Mouse (Mus musculus): ENCODE results near the gene Adam10. TPM values are rescaled to one million over a fixed set of nuclear protein-coding genes. Genes with fewer than 3 reads are reported as not detected.

Adam10 gene
- polyA plus RNA-seq, 1 experiment from 2014 or later, result 63.7 TPM

GRCm38 (mm10) chr9:70682202-70682601, 3.4 kb downstream of the Adam10 start:
- Histone ChIP-seq H3K4me3 (ENCODE audit: low read depth, low read length) (no peak overlapping the region), H3K9me3 (ENCODE audit: control insufficient read depth, low read length) (no peaks in the 10 kb centered on the region), H3K9ac (ENCODE audit: low read length) (no peak overlapping the region), H3K4me1 (replicated peaks; ENCODE audit: control insufficient read depth, insufficient read depth, low read length) (peaks cover 13% of the 10 kb centered on the region), H3K4me2 (ENCODE audit: low read length) (no peak overlapping the region), H3K36me3 (ENCODE audit: control insufficient read depth, insufficient read depth, low read length) (no peaks in the 10 kb centered on the region), H3K27me3 (replicated peaks; ENCODE audit: control insufficient read depth, insufficient read depth, low read length) (no peaks in the 10 kb centered on the region), H3K27ac (ENCODE audit: low read depth) (no peak overlapping the region)
- 67% methylated on average over 1 of the region's 1 CpGs for WGBS
- DNase-seq (ENCODE audit: low spot score) (no peak), ATAC-seq (replicated peaks; ENCODE audit: low FRiP score, low TSS enrichment, low read depth) (no peak)

GRCm38 (mm10) chr9:70688301-70688968, 9.6 kb downstream of the Adam10 start:
- H3K36me3 ChIP-seq (ENCODE audit: control insufficient read depth, insufficient read depth, low read length), result no peaks in the 10 kb centered on the region
- H3K9ac ChIP-seq (ENCODE audit: low read length), result no peak overlapping the region
- no peaks in the 10 kb centered on the region for H3K27me3 ChIP-seq (replicated peaks; ENCODE audit: control insufficient read depth, insufficient read depth, low read length)
- DNase-seq (ENCODE audit: low spot score) (no peak), ATAC-seq (replicated peaks; ENCODE audit: low FRiP score, low TSS enrichment, low read depth) (no peak)
- WGBS, result 76% methylated on average over 2 of the region's 2 CpGs
- H3K9me3 ChIP-seq (ENCODE audit: control insufficient read depth, low read length), result no peaks in the 10 kb centered on the region
- no peak overlapping the region for H3K4me3 ChIP-seq (ENCODE audit: low read depth, low read length)
- H3K27ac ChIP-seq (ENCODE audit: low read depth), result no peak overlapping the region
- H3K4me2 ChIP-seq (ENCODE audit: low read length), result no peak overlapping the region
- H3K4me1 ChIP-seq (replicated peaks; ENCODE audit: control insufficient read depth, insufficient read depth, low read length), result no peaks in the 10 kb centered on the region

GRCm38 (mm10) chr9:70689926-70690325, 11.1 kb downstream of the Adam10 start:
- no peaks in the 10 kb centered on the region for H3K27me3 ChIP-seq (replicated peaks; ENCODE audit: control insufficient read depth, insufficient read depth, low read length)
- no peak overlapping the region for H3K27ac ChIP-seq (ENCODE audit: low read depth)
- no peaks in the 10 kb centered on the region for H3K4me1 ChIP-seq (replicated peaks; ENCODE audit: control insufficient read depth, insufficient read depth, low read length)
- DNase-seq (ENCODE audit: low spot score) (no peak), ATAC-seq (replicated peaks; ENCODE audit: low FRiP score, low TSS enrichment, low read depth) (no peak)
- H3K4me2 ChIP-seq (ENCODE audit: low read length), result no peak overlapping the region
- H3K4me3 ChIP-seq (ENCODE audit: low read depth, low read length), result no peak overlapping the region
- 77% methylated on average over 3 of the region's 3 CpGs for WGBS
- H3K36me3 ChIP-seq (ENCODE audit: control insufficient read depth, insufficient read depth, low read length), result no peaks in the 10 kb centered on the region
- no peaks in the 10 kb centered on the region for H3K9me3 ChIP-seq (ENCODE audit: control insufficient read depth, low read length)
- H3K9ac ChIP-seq (ENCODE audit: low read length), result no peak overlapping the region

GRCm38 (mm10) chr9:70690579-70690978, 11.8 kb downstream of the Adam10 start:
- no peaks in the 10 kb centered on the region for H3K36me3 ChIP-seq (ENCODE audit: control insufficient read depth, insufficient read depth, low read length)
- H3K9me3 ChIP-seq (ENCODE audit: control insufficient read depth, low read length), result no peaks in the 10 kb centered on the region
- H3K4me3 ChIP-seq (ENCODE audit: low read depth, low read length), result no peak overlapping the region
- no peak overlapping the region for H3K4me2 ChIP-seq (ENCODE audit: low read length)
- ATAC-seq (replicated peaks; ENCODE audit: low FRiP score, low TSS enrichment, low read depth), result no peak
- H3K27me3 ChIP-seq (replicated peaks; ENCODE audit: control insufficient read depth, insufficient read depth, low read length), result no peaks in the 10 kb centered on the region
- no peak overlapping the region for H3K9ac ChIP-seq (ENCODE audit: low read length)
- no peak for DNase-seq (ENCODE audit: low spot score)
- H3K27ac ChIP-seq (ENCODE audit: low read depth), result no peak overlapping the region
- no peaks in the 10 kb centered on the region for H3K4me1 ChIP-seq (replicated peaks; ENCODE audit: control insufficient read depth, insufficient read depth, low read length)

- H3K9me3 ChIP-seq (ENCODE audit: control insufficient read depth, low read length), result no peaks in the 10 kb centered on the region
- DNase-seq (ENCODE audit: low spot score) (no peak), ATAC-seq (replicated peaks; ENCODE audit: low FRiP score, low TSS enrichment, low read depth) (no peak)
- no peaks in the 10 kb centered on the region for H3K4me1 ChIP-seq (replicated peaks; ENCODE audit: control insufficient read depth, insufficient read depth, low read length)
- H3K27me3 ChIP-seq (replicated peaks; ENCODE audit: control insufficient read depth, insufficient read depth, low read length), result no peaks in the 10 kb centered on the region
- WGBS, result 78% methylated on average over 2 of the region's 2 CpGs
- H3K4me3 ChIP-seq (ENCODE audit: low read depth, low read length), result no peak overlapping the region
- no peak overlapping the region for H3K4me2 ChIP-seq (ENCODE audit: low read length)
- H3K36me3 ChIP-seq (ENCODE audit: control insufficient read depth, insufficient read depth, low read length), result no peaks in the 10 kb centered on the region
- H3K27ac ChIP-seq (ENCODE audit: low read depth), result no peak overlapping the region
- H3K9ac ChIP-seq (ENCODE audit: low read length), result no peak overlapping the region
Observed at GRCm38 (mm10) chr9:70691772-70692693, 13.2 kb downstream of the Adam10 start.

GRCm38 (mm10) chr9:70695723-70696122, 16.9 kb downstream of the Adam10 start:
- Histone ChIP-seq H3K4me2 (ENCODE audit: low read length) (no peak overlapping the region), H3K27ac (ENCODE audit: low read depth) (no peak overlapping the region), H3K9me3 (ENCODE audit: control insufficient read depth, low read length) (no peaks in the 10 kb centered on the region), H3K4me1 (replicated peaks; ENCODE audit: control insufficient read depth, insufficient read depth, low read length) (no peaks in the 10 kb centered on the region), H3K9ac (ENCODE audit: low read length) (no peak overlapping the region), H3K27me3 (replicated peaks; ENCODE audit: control insufficient read depth, insufficient read depth, low read length) (no peaks in the 10 kb centered on the region), H3K36me3 (ENCODE audit: control insufficient read depth, insufficient read depth, low read length) (no peaks in the 10 kb centered on the region), H3K4me3 (ENCODE audit: low read depth, low read length) (no peak overlapping the region)
- ATAC-seq (replicated peaks; ENCODE audit: low FRiP score, low TSS enrichment, low read depth) (no peak), DNase-seq (ENCODE audit: low spot score) (no peak)
- WGBS, result 86% methylated on average over 2 of the region's 2 CpGs

GRCm38 (mm10) chr9:70698090-70698489, 19.3 kb downstream of the Adam10 start:
- no peak overlapping the region for H3K27ac ChIP-seq (ENCODE audit: low read depth)
- no peak for ATAC-seq (replicated peaks; ENCODE audit: low FRiP score, low TSS enrichment, low read depth)
- no peaks in the 10 kb centered on the region for H3K4me1 ChIP-seq (replicated peaks; ENCODE audit: control insufficient read depth, insufficient read depth, low read length)
- H3K27me3 ChIP-seq (replicated peaks; ENCODE audit: control insufficient read depth, insufficient read depth, low read length), result no peaks in the 10 kb centered on the region
- H3K9ac ChIP-seq (ENCODE audit: low read length), result no peak overlapping the region
- 77% methylated on average over 1 of the region's 1 CpGs for WGBS
- no peak overlapping the region for H3K4me2 ChIP-seq (ENCODE audit: low read length)
- no peak overlapping the region for H3K4me3 ChIP-seq (ENCODE audit: low read depth, low read length)
- no peaks in the 10 kb centered on the region for H3K9me3 ChIP-seq (ENCODE audit: control insufficient read depth, low read length)
- H3K36me3 ChIP-seq (ENCODE audit: control insufficient read depth, insufficient read depth, low read length), result no peaks in the 10 kb centered on the region
- no peak for DNase-seq (ENCODE audit: low spot score)

- no peak for ATAC-seq (replicated peaks; ENCODE audit: low FRiP score, low TSS enrichment, low read depth)
- Histone ChIP-seq H3K27me3 (replicated peaks; ENCODE audit: control insufficient read depth, insufficient read depth, low read length) (no peaks in the 10 kb centered on the region), H3K36me3 (ENCODE audit: control insufficient read depth, insufficient read depth, low read length) (peaks cover 4% of the 10 kb centered on the region), H3K4me1 (replicated peaks; ENCODE audit: control insufficient read depth, insufficient read depth, low read length) (no peaks in the 10 kb centered on the region), H3K27ac (ENCODE audit: low read depth) (no peak overlapping the region), H3K9me3 (ENCODE audit: control insufficient read depth, low read length) (no peaks in the 10 kb centered on the region), H3K9ac (ENCODE audit: low read length) (no peak overlapping the region), H3K4me3 (ENCODE audit: low read depth, low read length) (no peak overlapping the region), H3K4me2 (ENCODE audit: low read length) (no peak overlapping the region)
- no peak for DNase-seq (ENCODE audit: low spot score)
- 95% methylated on average over 5 of the region's 5 CpGs for WGBS
Observed at GRCm38 (mm10) chr9:70703597-70704203, 24.9 kb downstream of the Adam10 start.

All from intestine, embryonic 14.5 days (tissue).